Comparison of ENCODE assay signal across 9 mouse cellular contexts in the genomic region with DNA sequence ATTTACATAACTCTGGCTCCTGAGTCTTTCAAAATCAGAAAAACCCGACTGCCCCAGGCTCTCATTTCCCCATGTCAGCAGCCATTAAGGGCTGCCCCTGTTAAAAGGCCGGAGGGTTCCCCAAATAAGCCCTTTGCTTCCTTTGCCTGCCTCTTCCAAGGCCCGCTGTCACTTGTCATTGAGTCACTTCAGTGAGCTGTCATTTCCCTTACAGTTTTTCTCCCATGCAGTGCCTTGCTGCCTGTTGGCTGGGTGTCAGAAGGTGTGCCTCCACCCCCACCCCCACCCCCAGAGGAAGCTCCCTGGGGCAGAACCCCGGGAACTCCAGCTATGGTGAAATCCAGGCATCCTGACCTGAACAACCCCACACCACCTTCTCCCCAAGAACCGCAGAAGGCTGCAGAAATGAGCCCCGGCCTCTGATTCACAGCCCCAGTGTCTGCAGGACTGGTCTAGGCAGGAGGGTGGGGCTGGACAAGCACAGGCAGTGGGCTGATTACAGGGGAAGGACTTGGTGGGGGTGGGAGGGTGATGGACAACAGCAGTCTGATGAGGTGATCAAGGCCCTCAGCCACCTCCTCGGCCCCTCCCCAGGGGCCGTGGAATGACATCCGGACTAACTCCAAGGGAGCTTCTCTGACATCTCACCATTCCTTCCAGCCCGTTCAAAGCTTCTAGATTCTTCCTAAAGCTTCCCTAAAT. TPM values are rescaled to one million over a fixed set of nuclear protein-coding genes. Genes with fewer than 3 reads are reported as not detected.
DNase-seq lines count a peak whose midpoint lies in the region; ATAC-seq lines count a peak whose summit lies in the region.
"Had no signal": no experiment of that assay in that cellular context is flagged by ENCODE, and none has a peak within 500 bp of the region (broad histone marks: within the 10 kb centered on the region; RNA-seq: fewer than 3 reads in every experiment).

No protein-coding gene starts in this region.

- H3K36me3 ChIP-seq in midbrain, embryonic 14.5 days (ENCODE audit: control insufficient read depth, insufficient read depth, low read length) = no peaks in the 10 kb centered on the region
- H3K36me3 ChIP-seq in midbrain, embryonic 11.5 days (ENCODE audit: control insufficient read depth, insufficient read depth, low read length) = no peaks in the 10 kb centered on the region
- no peaks in the 10 kb centered on the region for H3K36me3 ChIP-seq in limb, embryonic 11.5 days (ENCODE audit: control insufficient read depth, insufficient read depth, low read length)
- no peaks in the 10 kb centered on the region for H3K36me3 ChIP-seq in stomach, embryonic 15.5 days

- peaks cover 14% of the 10 kb centered on the region for H3K4me1 ChIP-seq in midbrain, embryonic 14.5 days (ENCODE audit: control insufficient read depth, insufficient read depth, low read length)
- H3K4me1 ChIP-seq in midbrain, embryonic 11.5 days (ENCODE audit: control insufficient read depth, insufficient read depth, low read length) = peaks cover 4% of the 10 kb centered on the region; the same call in 1 of the 2 replicates
- H3K4me1 ChIP-seq in limb, embryonic 11.5 days (ENCODE audit: control insufficient read depth, insufficient read depth, low read length) = peaks cover 20% of the 10 kb centered on the region
- H3K4me1 ChIP-seq in stomach, embryonic 15.5 days = peaks cover 27% of the 10 kb centered on the region

- H3K4me3 ChIP-seq in midbrain, embryonic 14.5 days (replicated peaks; ENCODE audit: low read depth, low read length) = no peak overlapping the region
- no peak overlapping the region for H3K4me3 ChIP-seq in midbrain, embryonic 11.5 days (ENCODE audit: low read depth, low read length)
- no peak overlapping the region for H3K4me3 ChIP-seq in limb, embryonic 11.5 days (ENCODE audit: low read depth, low read length)
- no peak overlapping the region for H3K4me3 ChIP-seq in stomach, embryonic 15.5 days (replicated peaks)
- H3K4me3 ChIP-seq: erythroblast, embryonic 14.5 days had no signal

- 0 out of 2 replicates have a peak overlapping the region, but pooled peaks have one; percentile 8 for H3K27ac ChIP-seq in midbrain, embryonic 14.5 days (replicated peaks; ENCODE audit: low read depth, low read length)
- H3K27ac ChIP-seq in midbrain, embryonic 11.5 days (ENCODE audit: low read depth, low read length) = no peak overlapping the region
- no peak overlapping the region for H3K27ac ChIP-seq in limb, embryonic 11.5 days (replicated peaks; ENCODE audit: low read depth, low read length)
- peak overlapping the region; percentile 49 for H3K27ac ChIP-seq in stomach, embryonic 15.5 days

- ATAC-seq in midbrain, embryonic 14.5 days (ENCODE audit: low FRiP score, low TSS enrichment) = no peak
- ATAC-seq in midbrain, embryonic 11.5 days (ENCODE audit: low FRiP score) = no peak
- no peak for ATAC-seq in limb, embryonic 11.5 days (ENCODE audit: insufficient number of reproducible peaks, low FRiP score, low TSS enrichment, low read depth)
- ATAC-seq in stomach, embryonic 15.5 days (ENCODE audit: insufficient read depth, low FRiP score, low read depth) = no peak

- H3K27me3 ChIP-seq in midbrain, embryonic 14.5 days (ENCODE audit: control insufficient read depth, insufficient read depth, low read length) = no peaks in the 10 kb centered on the region
- H3K27me3 ChIP-seq in midbrain, embryonic 11.5 days (ENCODE audit: control insufficient read depth, insufficient read depth, low read length) = no peaks in the 10 kb centered on the region
- H3K27me3 ChIP-seq in limb, embryonic 11.5 days (ENCODE audit: control insufficient read depth, insufficient read depth, low read length) = no peaks in the 10 kb centered on the region
- no peaks in the 10 kb centered on the region for H3K27me3 ChIP-seq in stomach, embryonic 15.5 days (replicated peaks)

- H3K9me3 ChIP-seq in midbrain, embryonic 14.5 days (ENCODE audit: control insufficient read depth, low read length) = no peaks in the 10 kb centered on the region
- no peaks in the 10 kb centered on the region for H3K9me3 ChIP-seq in midbrain, embryonic 11.5 days (ENCODE audit: control insufficient read depth, low read length)
- no peaks in the 10 kb centered on the region for H3K9me3 ChIP-seq in limb, embryonic 11.5 days (ENCODE audit: control insufficient read depth, low read length)
- no peaks in the 10 kb centered on the region for H3K9me3 ChIP-seq in stomach, embryonic 15.5 days

- no peak overlapping the region for H3K9ac ChIP-seq in midbrain, embryonic 14.5 days (replicated peaks; ENCODE audit: low read length)
- H3K9ac ChIP-seq in midbrain, embryonic 11.5 days (ENCODE audit: low read length) = no peak overlapping the region
- 0 out of 2 replicates have a peak overlapping the region, but pooled peaks have one; percentile 17 for H3K9ac ChIP-seq in limb, embryonic 11.5 days (ENCODE audit: low read length)
- H3K9ac ChIP-seq in stomach, embryonic 15.5 days = no peak overlapping the region

- no peak for DNase-seq in midbrain, embryonic 14.5 days
- DNase-seq in midbrain, embryonic 11.5 days (ENCODE audit: low spot score, missing footprints) = no peak
- DNase-seq in fat pad, adult 2 months (ENCODE audit: extremely low read depth, low read depth, low spot score) = peak; percentile 67
- DNase-seq in limb, embryonic 11.5 days (ENCODE audit: low spot score) = no peak
- DNase-seq in embryo, embryonic 9.5 days (ENCODE audit: extremely low spot score) = no peak
- DNase-seq in cerebellum, postnatal 4 days (ENCODE audit: low spot score in 2 of 2) = no peak
- DNase-seq: thymus, adult 2 months had no signal

- WGBS in midbrain, embryonic 14.5 days = 60% methylated on average over 10 of the region's 10 CpGs
- WGBS in midbrain, embryonic 11.5 days = 67% methylated on average over 10 of the region's 10 CpGs
- WGBS in limb, embryonic 11.5 days = 21% methylated on average over 10 of the region's 10 CpGs
- 33% methylated on average over 10 of the region's 10 CpGs for WGBS in stomach, embryonic 15.5 days

- no peak overlapping the region for H3K4me2 ChIP-seq in midbrain, embryonic 14.5 days (ENCODE audit: low read length)
- H3K4me2 ChIP-seq in midbrain, embryonic 11.5 days = no peak overlapping the region
- H3K4me2 ChIP-seq in limb, embryonic 11.5 days (ENCODE audit: low read depth, severe bottlenecking) = no peak overlapping the region
- H3K4me2 ChIP-seq in stomach, embryonic 15.5 days = no peak overlapping the region

RNA-seq across cellular contexts. Expression of gene Cdc42ep4, which starts 14.8 kb away (rescaled TPM):
- polyA plus RNA-seq in midbrain, embryonic 14.5 days (2014; fragmentation: Nextera tagmentation; extraction: Ambion mirVana) = 45.4 and 49.5 TPM in 2 replicates
- polyA plus RNA-seq in midbrain, embryonic 11.5 days (2014; fragmentation: Nextera tagmentation; extraction: Ambion mirVana) = 54.6 and 60.4 TPM in 2 replicates
- polyA plus RNA-seq in limb, embryonic 11.5 days (2014; fragmentation: Nextera tagmentation; extraction: Ambion mirVana) = 74.3 and 75.4 TPM in 2 replicates
- 51.6 and 59.6 TPM in 2 replicates for polyA plus RNA-seq in stomach, embryonic 15.5 days (2015; fragmentation: Nextera tagmentation; extraction: Ambion mirVana)

RNA-seq across cellular contexts. Expression of gene Cpsf4l, which starts 56.6 kb away (rescaled TPM):
- 0.26 and 0.47 TPM in 2 replicates for polyA plus RNA-seq in midbrain, embryonic 14.5 days (2014; fragmentation: Nextera tagmentation; extraction: Ambion mirVana)
- 0.30 and 0.57 TPM in 2 replicates for polyA plus RNA-seq in midbrain, embryonic 11.5 days (2014; fragmentation: Nextera tagmentation; extraction: Ambion mirVana)
- polyA plus RNA-seq in limb, embryonic 11.5 days (2014; fragmentation: Nextera tagmentation; extraction: Ambion mirVana) = 0.51 and 0.54 TPM in 2 replicates
- polyA plus RNA-seq in stomach, embryonic 15.5 days (2015; fragmentation: Nextera tagmentation; extraction: Ambion mirVana) = 0.23 and 0.42 TPM in 2 replicates
- polyA plus RNA-seq: erythroblast, embryonic 14.5 days had no signal

Comparison
In these comparisons a context has a peak if more than half of its experiments do, and no peak if none do; other contexts are left out.
1. H3K27ac ChIP-seq: peak in midbrain, embryonic 14.5 days (single experiment) and stomach, embryonic 15.5 days (single experiment); none in midbrain, embryonic 11.5 days (single experiment) and limb, embryonic 11.5 days (single experiment).